Mouse (Mus musculus) urinary bladder, postnatal 10 days (tissue): ENCODE measurements around the gene Tmod1.

Experiments
- DNase-seq: peaks from one replicate; pipeline ENCODE4 v3.0.0; 2022; ENCODE audit warnings: low spot score

Tmod1 gene

DNA sequence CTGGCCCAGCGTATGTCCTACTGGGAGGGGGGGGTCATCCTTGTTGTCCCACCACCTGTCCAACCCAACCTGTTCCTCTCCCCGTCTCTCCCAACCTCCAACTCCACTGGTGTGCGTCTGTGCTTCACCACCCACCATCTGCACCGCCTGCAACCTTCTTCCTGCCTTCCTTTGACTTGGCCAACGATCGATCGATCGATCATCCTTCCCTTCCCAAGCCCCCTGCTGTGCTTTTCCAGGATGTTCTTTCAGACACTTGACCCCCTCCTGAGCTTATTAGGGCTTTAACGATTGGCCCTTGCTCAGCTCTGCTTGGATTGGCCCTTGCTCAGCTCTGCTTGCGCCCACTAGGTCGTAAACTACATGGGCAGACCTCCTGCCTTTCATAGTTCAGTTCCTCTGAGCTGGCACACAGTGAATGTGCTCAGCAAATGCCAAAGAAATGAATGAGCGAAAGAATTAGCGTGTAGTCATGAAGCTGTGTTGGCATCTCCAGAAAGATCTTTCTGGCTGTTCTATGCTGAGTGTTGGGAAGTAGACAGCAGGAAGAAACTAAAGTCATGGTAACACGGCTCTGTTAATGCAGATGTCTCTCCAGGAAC, 50.9 kb downstream of the Tmod1 start:
- DNase-seq, result no peak

DNA sequence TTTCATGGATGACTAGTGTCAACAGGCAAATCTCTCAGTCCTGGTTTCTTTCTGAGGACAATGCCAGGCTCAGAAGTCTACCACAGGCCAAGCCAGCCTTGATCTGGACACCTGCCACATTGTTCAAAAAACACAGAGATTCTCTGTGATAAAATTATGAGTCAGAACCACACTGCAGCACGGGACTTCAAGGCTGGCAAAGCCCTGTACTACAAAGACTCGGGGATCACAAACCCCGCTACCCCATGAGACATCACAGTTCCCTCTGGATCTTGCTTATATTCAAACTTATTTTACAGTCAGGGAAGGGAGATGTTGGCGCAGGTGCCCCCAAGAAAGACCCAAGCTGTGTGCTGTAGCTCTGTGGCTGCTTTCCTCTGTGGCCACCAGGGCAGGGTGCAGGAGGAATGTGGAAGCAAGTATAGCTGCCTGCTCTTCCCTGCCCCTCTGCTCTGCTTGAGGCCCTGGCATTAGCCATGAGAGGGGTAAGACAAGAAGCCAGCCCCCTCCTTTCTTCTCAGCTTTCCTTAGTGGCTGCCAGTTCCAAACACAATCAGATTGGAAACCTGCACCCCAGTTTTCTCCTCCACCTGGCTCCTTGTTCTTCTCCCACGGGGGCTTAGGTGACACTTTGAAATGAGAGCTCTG, 53.8 kb downstream of the Tmod1 start:
- no peak for DNase-seq

DNA sequence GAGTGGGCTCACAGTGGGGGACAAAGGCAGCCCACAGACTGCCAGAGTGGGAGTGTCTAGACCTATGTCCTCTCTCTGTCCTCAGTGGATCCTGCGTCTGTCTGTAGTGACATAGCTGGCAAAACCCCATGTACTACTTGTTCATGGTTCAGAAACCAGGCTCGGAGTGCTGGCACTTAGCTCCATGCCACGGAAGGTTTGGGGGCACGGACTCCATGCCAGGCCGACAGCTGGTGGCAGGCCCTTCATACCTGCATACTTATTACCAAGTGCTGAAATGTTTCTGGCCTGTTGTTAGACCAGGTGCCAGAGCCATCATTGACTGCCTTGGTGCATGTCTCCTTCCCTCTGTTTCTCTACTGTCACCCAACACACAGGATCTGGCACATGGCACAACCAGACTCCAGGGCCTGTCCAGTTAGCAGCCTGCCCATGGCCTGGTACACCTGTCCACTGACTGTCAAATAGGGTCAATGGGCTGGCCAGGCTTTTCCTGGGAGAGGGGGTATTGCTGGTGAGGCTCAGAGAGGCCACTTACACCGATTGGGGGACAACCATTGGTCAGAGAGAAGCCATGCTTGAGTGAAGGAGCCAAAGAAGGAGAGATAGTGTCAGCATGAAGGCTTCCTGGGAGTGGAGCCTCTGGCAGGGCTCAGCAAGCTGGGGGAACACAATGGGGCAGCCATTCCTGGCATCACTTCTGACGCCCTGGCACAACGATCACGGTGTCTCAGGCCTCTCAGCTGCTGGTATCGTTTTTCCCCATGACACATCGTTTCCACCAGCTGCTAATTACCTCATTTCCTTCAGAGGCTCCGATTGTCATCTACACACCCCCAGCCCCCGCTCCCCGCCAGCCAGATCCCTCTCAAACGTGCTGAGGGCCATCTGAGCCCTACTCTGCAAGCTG, 56.4 kb downstream of the Tmod1 start:
- no peak for DNase-seq

DNA sequence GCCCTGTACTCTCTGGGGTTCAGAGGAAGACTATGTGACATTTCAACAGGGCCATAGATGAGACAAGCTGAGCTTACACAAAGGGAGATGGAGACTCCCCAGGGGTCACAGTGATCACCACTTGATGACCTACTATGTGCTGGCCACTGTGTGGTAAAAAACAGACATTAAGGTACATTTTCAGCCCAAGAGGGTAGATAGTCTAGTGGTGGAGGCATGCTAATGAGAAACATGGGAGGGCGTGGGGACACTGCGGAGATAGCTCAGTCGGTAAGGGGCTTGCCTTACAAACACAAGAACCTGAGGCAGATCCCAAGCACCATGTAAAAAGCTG, 57.1 kb downstream of the Tmod1 start:
- no peak for DNase-seq

DNA sequence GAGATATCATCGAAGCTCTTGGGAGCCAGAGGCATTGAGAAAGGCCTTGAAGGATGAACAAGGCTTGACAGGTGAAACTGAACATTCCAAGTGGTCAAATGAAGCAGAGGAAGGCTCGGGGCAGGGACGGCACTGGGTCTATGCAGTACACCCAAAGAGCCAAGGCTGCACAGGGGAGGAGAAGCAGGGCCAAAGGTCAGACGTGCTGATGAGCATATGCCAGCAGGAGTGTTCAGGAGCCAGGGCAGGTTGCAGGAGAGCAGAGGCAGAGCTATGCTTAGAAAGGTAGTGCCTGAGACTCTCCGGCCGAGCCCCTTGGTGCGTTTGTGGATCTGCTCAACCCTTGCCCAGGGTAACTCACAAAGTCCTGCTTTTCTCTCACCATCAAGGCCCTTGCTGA, 57.8 kb downstream of the Tmod1 start:
- DNase-seq, result no peak

DNA sequence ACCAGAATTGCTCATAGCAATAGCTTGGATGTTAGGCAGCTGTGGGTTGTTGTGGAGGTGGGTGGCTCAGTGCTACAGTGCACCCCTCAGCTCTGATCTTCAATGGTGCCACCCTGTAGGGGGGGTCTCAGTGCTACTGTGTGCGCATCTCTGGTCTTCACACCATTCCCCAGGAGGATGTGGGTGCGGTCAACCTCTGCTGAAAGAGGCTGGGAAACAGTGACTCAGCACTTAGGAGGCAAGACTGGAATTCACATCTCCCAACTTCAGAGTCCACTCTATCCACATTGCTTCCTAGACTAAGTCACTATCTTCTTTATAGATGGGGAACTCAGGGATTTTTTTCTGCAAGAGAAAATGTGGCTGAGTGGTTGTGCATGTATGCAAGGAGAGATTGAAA, 58.9 kb downstream of the Tmod1 start:
- no peak for DNase-seq

DNA sequence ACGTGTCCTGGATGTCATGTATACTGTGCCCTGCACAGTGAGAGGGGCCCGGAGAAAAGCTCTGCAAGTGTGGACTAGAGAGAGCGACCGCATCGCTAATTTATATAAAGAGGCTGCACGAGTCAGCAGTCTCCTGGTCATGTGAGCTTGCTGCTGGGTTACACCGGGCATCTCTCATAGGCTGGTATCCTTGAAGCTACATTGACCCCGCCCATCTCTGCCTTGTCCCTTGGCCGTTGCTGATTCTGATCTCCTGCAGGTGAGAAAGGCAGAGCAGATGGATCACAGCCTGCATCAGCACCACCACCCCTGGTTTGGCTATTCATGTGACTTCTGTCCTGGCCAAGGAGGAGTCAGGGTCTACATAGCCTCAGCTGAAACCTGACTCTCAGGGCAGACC, 60.4 kb downstream of the Tmod1 start:
- DNase-seq, result no peak

DNA sequence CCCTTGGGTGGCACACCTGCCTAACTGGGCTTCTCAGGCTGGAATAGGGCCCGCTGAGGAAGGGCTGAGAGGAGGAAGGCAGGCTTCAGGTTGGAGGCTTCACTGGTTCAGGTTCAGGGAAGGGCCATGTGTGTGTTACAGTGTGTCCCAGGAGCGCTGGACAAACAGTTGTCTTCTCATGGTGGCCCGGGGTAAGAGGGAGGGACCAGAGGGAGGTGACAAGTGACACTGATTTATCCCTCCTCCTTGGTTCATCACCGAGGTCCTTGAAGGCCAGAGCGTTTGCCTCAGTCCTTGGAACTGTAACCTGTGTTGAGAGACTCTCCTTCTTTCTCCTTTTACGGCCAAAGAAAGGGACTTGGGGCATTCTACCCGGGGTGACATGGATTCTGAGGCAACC, 61.8 kb downstream of the Tmod1 start:
- no peak for DNase-seq

DNA sequence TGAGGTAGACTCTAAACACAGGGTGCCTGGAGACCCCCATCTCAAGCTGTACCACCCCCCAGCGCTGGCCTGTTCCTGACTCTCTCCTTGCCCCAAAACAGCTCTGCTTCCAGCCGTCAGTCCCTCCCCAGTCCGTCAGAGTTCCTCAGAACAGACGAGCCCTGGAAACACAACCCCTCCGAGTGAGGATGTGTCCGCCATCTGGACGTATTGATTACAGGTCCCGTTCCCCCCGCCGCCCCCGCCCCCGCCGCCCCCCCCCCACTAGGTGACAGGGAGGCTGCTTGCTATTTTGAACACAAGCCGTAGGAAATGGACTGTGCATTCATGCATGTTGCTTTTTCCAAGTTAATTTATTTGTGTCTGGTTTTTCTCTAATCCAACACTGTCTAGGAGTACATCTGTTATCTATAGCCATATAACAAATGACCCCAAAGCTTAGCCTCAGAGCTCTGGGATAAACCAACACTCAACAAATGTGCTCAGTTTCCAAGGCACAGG, 62.5 kb downstream of the Tmod1 start:
- no peak for DNase-seq

DNA sequence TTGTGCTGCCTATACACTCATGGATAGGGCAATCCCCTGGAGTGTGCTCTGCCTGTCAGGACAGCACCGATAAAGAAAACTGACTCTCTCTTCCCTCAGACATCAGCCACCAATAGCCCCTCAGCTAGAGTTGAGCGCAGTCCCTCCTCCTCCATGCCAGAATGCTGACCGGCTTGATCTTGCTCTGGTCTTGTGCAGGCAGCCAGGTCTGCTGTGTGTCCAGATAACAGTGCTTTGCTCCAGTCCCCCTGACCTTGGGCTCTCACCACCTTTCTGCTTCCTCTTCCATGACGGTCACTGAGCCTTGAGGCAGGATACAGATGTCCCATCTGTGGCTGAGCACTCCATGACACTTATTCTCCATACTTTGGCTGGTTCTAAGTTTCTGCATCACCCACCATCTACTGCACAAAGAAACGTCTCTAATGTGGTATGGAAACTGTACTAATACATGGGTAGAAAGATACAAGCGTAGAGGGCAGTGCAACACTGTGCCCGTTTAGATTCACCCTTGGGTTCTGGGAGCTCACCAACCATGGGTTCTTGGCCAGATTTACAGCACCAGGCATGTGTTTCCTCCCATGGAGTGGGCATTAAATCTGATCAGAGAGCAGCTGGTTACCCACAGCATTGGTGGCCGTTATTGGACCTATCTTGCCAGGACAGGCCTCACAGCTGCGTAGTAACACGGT, 63.5 kb downstream of the Tmod1 start:
- no peak for DNase-seq

DNA sequence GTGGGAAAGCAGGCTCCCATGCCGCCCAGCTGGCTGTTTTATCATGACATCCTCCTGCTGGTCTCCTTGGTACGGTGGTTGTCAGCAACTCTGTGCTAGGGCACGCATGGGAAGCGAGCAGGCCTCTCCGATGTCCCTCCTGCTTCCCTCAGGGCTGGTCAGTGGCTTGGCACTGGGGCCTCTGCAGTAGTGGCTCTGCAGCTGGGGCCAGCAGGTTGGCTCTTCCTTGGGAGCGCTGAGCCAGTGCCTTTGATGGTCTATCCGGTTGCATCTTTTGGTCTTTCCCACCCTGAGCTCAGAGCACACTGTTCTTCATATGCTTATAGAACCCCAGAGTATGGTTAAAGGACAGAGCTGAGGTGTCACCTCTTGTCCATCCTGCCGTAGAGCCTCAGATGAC, 71.3 kb downstream of the Tmod1 start:
- DNase-seq, result no peak

DNA sequence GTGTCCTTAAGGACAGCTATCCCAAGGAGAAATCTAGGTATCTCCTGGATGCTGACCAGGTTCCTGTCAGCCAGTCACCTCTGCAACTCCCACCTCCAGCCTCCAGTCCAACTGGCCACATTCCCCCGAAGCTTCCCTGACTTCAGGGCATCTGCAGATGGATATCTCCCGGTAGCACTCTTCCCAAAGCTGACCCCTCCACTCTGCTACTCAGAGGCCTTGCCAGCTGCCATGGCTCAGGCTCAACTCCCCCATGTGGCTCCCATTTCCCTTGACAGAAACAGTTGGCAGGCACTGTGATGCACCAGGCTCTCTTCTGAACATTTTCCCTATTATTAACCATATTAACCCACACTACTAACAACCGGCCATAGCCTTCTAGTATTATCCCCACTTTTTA, 72.6 kb downstream of the Tmod1 start:
- DNase-seq, result no peak

DNA sequence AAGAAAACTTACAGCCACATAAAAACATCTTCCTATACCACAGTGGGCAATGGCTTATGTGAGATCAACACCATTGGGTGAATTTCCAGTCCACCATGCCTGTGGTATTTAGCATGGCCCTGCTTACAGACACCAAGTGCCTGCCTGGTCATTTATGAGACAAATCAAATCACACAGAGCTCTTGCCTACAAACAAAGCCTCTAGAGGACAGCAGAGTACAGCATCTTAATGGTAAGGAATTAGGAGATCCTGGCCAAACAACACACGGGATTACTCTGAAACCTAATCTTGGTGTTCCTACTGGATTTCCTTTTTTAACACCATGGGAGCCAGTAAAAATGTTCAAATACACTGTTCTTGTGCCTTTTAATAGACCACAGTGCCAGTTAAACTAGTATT, 76.6 kb downstream of the Tmod1 start:
- DNase-seq, result no peak

DNA sequence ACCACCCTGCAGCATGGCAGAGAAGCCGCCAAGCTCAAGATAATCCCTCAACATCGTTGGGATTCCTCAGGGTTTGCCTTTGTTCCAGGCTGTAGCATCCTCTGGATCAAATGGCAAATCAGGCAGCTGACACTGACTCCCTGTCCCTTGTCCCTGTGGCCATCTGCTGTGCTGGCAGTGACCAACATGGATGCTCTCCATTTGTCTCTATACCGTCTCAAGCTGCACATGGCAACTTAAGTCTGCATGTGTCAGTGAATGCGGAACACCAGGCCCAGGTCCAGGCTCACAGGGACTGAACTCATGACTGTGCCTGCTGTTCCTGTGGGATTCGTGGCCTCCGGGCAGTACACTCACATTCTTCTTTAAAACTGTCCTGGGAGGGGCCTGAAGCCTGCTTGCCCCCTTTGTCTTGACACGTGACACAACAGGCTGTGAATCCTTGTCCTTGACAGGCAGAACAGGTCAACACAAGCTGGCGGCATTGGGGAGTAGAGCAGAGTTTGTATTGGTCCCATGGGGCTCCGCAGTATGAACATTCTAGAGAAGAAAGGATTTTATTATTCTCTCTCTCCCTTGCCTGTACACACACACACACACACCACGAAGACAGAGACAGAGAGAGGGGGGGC, 77.9 kb downstream of the Tmod1 start:
- DNase-seq, result no peak

DNA sequence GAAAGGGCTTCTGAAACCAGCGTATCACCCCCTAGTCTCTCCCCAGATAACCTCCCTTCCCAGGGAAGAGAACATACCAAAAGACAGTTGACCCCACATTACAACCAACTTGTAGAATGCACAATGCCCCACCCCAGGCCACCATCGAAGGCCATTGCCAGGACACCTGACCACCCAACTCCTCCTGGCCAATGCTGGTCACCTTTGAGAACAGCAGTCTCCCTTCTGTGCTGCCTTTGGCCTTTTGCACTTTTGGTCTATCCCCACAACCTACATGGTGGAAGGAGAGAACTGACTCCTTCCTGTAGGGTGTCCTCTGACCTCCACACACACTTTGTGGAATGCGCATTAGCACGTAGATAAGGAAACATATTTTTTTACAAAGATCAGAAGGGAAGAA, 78.8 kb downstream of the Tmod1 start:
- no peak for DNase-seq

DNA sequence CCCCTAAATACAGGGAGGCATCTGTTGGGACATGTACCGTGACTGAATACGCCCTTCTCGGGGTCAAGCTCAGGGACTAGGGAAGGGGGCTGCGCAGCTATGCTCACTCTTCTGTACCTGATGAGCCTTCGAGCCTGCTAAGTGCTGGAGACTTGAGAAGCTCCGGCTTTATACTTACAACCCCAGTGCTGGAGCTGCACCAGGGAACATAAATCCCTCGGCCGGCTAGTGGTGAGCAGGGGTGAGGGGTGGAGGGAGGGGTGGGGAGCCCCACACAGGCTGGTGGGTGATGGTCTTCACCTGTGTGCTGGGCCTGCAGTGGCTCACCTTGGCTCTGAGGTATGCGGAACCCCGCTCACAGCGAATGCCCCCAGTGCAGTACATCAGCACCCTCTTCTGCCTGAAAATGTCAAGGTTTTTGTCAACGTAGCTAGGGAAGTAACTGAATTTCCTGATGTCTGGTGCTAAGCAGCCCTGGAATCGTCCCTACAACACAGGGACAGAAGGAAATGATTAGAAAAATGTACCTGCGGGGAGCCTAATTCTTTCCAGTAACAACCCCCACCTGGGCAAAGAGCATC, 80.9 kb downstream of the Tmod1 start:
- no peak for DNase-seq

DNA sequence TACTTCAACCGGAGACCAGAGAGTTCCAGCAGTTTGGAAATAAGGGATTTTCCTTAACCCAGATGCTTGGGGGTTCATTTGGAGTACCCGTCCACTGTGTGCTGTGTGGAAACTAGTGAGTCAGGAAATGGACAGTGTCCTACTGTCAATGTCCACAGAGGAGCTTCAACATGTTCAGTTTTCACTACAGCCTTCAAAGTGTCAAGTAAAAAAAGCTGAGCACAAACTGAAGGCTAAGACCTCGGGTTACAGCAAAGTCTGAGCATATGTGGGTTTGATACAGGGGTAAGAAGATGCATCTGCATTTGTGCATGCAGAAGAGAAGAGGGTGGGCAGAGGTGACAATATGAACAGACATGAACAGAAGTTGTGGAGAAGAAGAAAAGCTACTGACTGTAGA, 82.0 kb downstream of the Tmod1 start:
- DNase-seq, result no peak

DNA sequence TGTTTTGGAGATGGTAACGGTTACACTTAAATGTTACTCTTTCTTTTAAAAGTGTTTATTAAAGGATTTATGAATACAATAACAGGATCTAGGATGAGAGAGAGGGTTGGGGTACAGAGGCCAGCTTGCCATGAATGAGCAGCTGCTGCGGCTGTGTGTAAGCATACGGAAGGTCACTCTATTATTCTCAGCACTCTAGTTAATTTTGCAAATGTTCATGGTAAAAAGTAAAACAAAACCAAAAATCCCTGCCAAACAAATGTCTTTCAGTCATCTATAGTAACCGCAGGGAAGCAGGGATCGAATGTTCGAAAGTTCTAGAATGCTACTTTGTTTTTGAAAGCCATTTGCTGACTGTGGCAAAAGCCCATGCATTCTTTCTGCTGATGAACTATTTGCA, 84.6 kb downstream of the Tmod1 start:
- DNase-seq, result no peak

DNA sequence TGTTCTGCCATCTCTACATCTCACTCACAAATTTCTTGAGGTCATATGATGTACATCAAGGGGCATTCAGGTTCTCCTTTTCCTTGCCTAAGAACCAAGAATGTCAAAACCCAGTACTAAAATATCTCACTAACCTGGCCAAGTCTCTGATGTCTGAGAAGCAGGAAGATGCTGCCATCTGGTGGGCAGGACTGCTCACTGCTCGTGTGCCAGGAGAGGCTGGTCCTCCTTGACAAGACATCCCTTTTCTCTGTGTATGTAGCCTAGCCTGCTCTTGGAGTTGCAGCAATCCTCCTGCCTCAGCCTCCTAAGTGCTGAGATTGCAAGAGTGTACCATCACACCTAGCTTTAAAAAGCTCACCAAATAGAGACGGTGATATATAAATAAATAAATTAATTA, 87.8 kb downstream of the Tmod1 start:
- DNase-seq, result no peak

DNA sequence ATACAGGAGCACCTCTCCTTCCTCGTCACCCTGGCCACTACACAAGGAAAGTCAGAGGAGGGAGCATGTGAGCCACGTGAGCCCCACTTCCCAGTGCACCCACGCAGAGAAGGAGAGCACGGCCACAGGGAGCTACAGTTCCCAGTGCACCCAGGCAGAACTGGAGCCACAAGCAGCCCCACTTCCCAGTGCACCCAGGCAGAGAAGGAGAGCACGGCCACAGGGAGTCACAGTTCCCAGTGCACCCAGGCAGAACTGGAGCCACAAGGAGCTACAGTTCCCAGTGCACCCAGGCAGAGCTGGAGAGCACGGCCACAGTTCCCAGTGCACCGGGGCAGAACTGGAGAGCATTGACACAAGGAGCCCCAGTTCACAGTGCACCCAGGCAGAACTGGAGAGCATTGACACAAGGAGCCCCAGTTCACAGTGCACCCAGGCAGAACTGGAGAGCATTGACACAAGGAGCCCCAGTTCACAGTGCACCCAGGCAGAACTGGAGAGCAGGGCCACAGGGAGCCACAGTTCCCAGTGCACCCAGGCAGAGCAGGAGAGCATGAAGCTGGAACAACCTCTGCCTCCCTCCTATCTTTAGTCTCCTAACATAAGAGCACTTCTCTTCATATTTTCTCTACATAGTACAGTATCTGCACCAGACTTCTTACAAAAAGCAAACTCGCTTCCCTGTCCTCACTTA, 90.7 kb downstream of the Tmod1 start:
- DNase-seq, result no peak

DNA sequence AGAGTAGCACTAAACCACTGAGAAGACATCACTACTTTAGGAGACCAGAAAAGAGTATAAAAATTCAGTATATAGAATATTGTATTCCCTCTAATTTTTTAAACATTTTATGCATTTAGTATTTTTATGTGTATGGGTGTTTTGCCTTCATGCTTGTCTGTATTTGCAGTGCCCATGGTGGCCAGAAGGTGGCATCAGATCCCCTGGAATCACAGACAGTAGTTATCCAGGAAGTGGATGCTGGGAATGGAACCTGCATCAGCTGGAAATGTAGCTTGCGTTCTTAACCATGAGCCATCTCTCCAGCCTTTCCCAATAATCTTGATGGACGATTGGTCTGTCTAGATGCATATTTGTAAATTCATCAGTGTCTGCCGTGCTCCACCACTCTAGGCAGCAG, 91.5 kb downstream of the Tmod1 start:
- no peak for DNase-seq
